Mouse (Mus musculus) thymus, adult 2 months (tissue): ENCODE results near the gene Rfc4. TPM values are rescaled to one million over a fixed set of nuclear protein-coding genes. Genes with fewer than 3 reads are reported as not detected.
"Not testable (repeated sequence)": the region's sequence is repeated elsewhere in the genome, so short reads cannot be mapped to it uniquely, and the experiment has no call there.

Source experiments
- DNase-seq: peaks from one replicate; pipeline ENCODE4 v3.0.0; 2021
- H3K27ac ChIP-seq: fragments of 200-500 bp; 2 replicates; pipeline ENCODE4 v1.5.1; 2012; ENCODE audit warnings: low read length, control low read depth; ENCODE audit not compliant: control insufficient read depth, insufficient read depth
- H3K27me3 ChIP-seq: fragments of 200-500 bp; 2 replicates; pipeline ENCODE4 v1.6.1; 2012; ENCODE audit warnings: mild to moderate bottlenecking, low read length, moderate library complexity, mixed read lengths; ENCODE audit not compliant: control insufficient read depth, insufficient read depth
- H3K36me3 ChIP-seq: fragments of 200-500 bp; 2 replicates; pipeline ENCODE4 v1.6.1; 2012; ENCODE audit warnings: mild to moderate bottlenecking, low read length, moderate library complexity; ENCODE audit not compliant: control insufficient read depth, insufficient read depth
- H3K4me1 ChIP-seq: fragments of 200-500 bp; replicated peaks from 2 replicates; pipeline ENCODE4 v1.6.1; 2012; ENCODE audit warnings: low read length; ENCODE audit not compliant: control insufficient read depth, insufficient read depth
- H3K4me3 ChIP-seq: fragments of 200-500 bp; 2 replicates; pipeline ENCODE4 v1.5.1; 2012; ENCODE audit warnings: mild to moderate bottlenecking, low read length, control low read depth, moderate library complexity; ENCODE audit not compliant: control insufficient read depth, insufficient read depth
- CTCF ChIP-seq: fragments of 200-500 bp; IDR thresholded peaks from 2 replicates; pipeline ENCODE4 v1.5.1; 2012; ENCODE audit warnings: mild to moderate bottlenecking, control low read depth, low read length, moderate library complexity, borderline replicate concordance; ENCODE audit not compliant: control insufficient read depth, poor library complexity, insufficient read depth; ENCODE audit errors: extremely low read depth
- POLR2A ChIP-seq: fragments of 200-500 bp; IDR thresholded peaks from 2 replicates; pipeline ENCODE4 v1.6.1; 2012; ENCODE audit warnings: mild to moderate bottlenecking, low read length, control low read depth, moderate library complexity; ENCODE audit not compliant: control insufficient read depth, poor library complexity, insufficient read depth; ENCODE audit errors: extremely low read depth
- WGBS: fragments of 180-500 bp; shearing (Covaris S2); methylation state at CpG from one replicate; pipeline ENCODE4 v1.1.7; 2018; 5-methylcytosine and 5-hydroxymethylcytosine counted together
- polyA plus RNA-seq: library from polyadenylated mRNA; depleted of rRNA; stranded (reverse); fragments of >200 nt; gene quantifications from 2 replicates; pipeline ENCODE4 v1.2.3, GENCODE M21; 2012

The Rfc4 gene
- polyA plus RNA-seq, 1 experiment = 2.6 TPM

- TF ChIP-seq CTCF (no peak), POLR2A (no peak)
- Histone ChIP-seq H3K4me3 (no peak overlapping the region), H3K4me1 (peaks cover 9% of the 10 kb centered on the region; the same call in 1 of the 2 replicates), H3K27ac (no peak overlapping the region), H3K27me3 (no peaks in the 10 kb centered on the region), H3K36me3 (no peaks in the 10 kb centered on the region)
- DNase-seq = no peak
- WGBS = 40% methylated on average over 9 of the region's 9 CpGs
These were observed 27.4 kb downstream of the Rfc4 start for GRCm38 (mm10) chr16:23100099-23100575.

- Histone ChIP-seq H3K4me3 (no peak overlapping the region), H3K27me3 (no peaks in the 10 kb centered on the region), H3K4me1 (peaks cover 9% of the 10 kb centered on the region; the same call in 1 of the 2 replicates), H3K27ac (no peak overlapping the region), H3K36me3 (no peaks in the 10 kb centered on the region)
- TF ChIP-seq POLR2A = no peak
- no peak for TF ChIP-seq CTCF
- no peak for DNase-seq
- 74% methylated on average over 12 of the region's 12 CpGs for WGBS
These were observed 27.9 kb downstream of the Rfc4 start for GRCm38 (mm10) chr16:23099632-23100031.

GRCm38 (mm10) chr16:23098105-23098452 is 29.5 kb downstream of the Rfc4 start:
- not testable (repeated sequence) for DNase-seq, H3K4me1 ChIP-seq, H3K4me3 ChIP-seq, H3K36me3 ChIP-seq, H3K27me3 ChIP-seq, H3K27ac ChIP-seq
- 100% methylated on average over 1 of the region's 1 CpGs for WGBS

GRCm38 (mm10) chr16:23097290-23098104 is 30.0 kb downstream of the Rfc4 start:
- not testable (repeated sequence) for DNase-seq, H3K27me3 ChIP-seq, H3K4me3 ChIP-seq, H3K4me1 ChIP-seq, H3K27ac ChIP-seq, H3K36me3 ChIP-seq
- 84% methylated on average over 8 of the region's 8 CpGs for WGBS

- H3K4me3 ChIP-seq, H3K27ac ChIP-seq, H3K27me3 ChIP-seq, DNase-seq, H3K36me3 ChIP-seq, H3K4me1 ChIP-seq: not testable (repeated sequence)
- 100% methylated on average over 1 of the region's 1 CpGs for WGBS
These were observed 30.7 kb downstream of the Rfc4 start for GRCm38 (mm10) chr16:23096886-23097285.

GRCm38 (mm10) chr16:23095581-23095980 is 32.0 kb downstream of the Rfc4 start:
- not testable (repeated sequence) for DNase-seq, H3K27me3 ChIP-seq
- 93% methylated on average over 5 of the region's 5 CpGs for WGBS

GRCm38 (mm10) chr16:23094136-23094535 is 33.4 kb downstream of the Rfc4 start:
- WGBS = 92% methylated on average over 6 of the region's 6 CpGs
- Histone ChIP-seq H3K27ac (no peak overlapping the region), H3K27me3 (no peaks in the 10 kb centered on the region), H3K36me3 (no peaks in the 10 kb centered on the region), H3K4me1 (no peaks in the 10 kb centered on the region), H3K4me3 (no peak overlapping the region)
- DNase-seq = no peak
- no peak for TF ChIP-seq POLR2A
- no peak for TF ChIP-seq CTCF

More at GRCm38 (mm10) chr16:23095581-23095980, 32.0 kb downstream of the Rfc4 start:
- not testable (repeated sequence) for H3K36me3 ChIP-seq, H3K4me1 ChIP-seq, H3K4me3 ChIP-seq, H3K27ac ChIP-seq
